Mouse (Mus musculus) forebrain, embryonic 16.5 days (tissue): ENCODE data around the gene Nsd1. TPM values are rescaled to one million over a fixed set of nuclear protein-coding genes. Genes with fewer than 3 reads are reported as not detected.

ENCODE experiments used
- ATAC-seq: fragments of 200-750 bp; cut with Nextera tagmentation; 2 replicates; pipeline ENCODE4 v1.8.0; 2017; ENCODE audit warnings: mild to moderate bottlenecking, moderate library complexity
- H3K27ac ChIP-seq: fragments of 300-500 bp; sonication (generic); 2 replicates; pipeline ENCODE4 v1.5.1; 2014; ENCODE audit warnings: low read length, control low read depth
- H3K27me3 ChIP-seq: fragments of 300-500 bp; sonication (generic); replicated peaks from 2 replicates; pipeline ENCODE4 v1.6.1; 2014; ENCODE audit warnings: low read length; ENCODE audit not compliant: control insufficient read depth, insufficient read depth
- H3K36me3 ChIP-seq: fragments of 300-500 bp; sonication (generic); 2 replicates; pipeline ENCODE4 v1.6.1; 2014; ENCODE audit not compliant: control insufficient read depth, insufficient read depth
- H3K4me1 ChIP-seq: fragments of 300-500 bp; sonication (generic); replicated peaks from 2 replicates; pipeline ENCODE4 v1.6.1; 2014; ENCODE audit warnings: low read length; ENCODE audit not compliant: control insufficient read depth, insufficient read depth
- H3K4me2 ChIP-seq: fragments of 300-500 bp; sonication (generic); 2 replicates; pipeline ENCODE4 v1.6.1; 2014; ENCODE audit warnings: mild to moderate bottlenecking, low read length, control low read depth
- H3K4me3 ChIP-seq: fragments of 300-500 bp; sonication (generic); replicated peaks from 2 replicates; pipeline ENCODE4 v1.5.1; 2014; ENCODE audit warnings: mild to moderate bottlenecking, low read length, control low read depth
- H3K9ac ChIP-seq: fragments of 300-500 bp; sonication (generic); replicated peaks from 2 replicates; pipeline ENCODE4 v1.6.1; 2014; ENCODE audit warnings: low read depth, low read length, control low read depth
- H3K9me3 ChIP-seq: fragments of 300-500 bp; sonication (generic); 2 replicates; pipeline ENCODE4 v1.6.1; 2016; ENCODE audit warnings: low read length; ENCODE audit not compliant: control insufficient read depth
- WGBS: fragments of 180-500 bp; shearing (Covaris S2); extraction: QIAGEN DNeasy Blood & Tissue Kit; methylation state at CpG from one replicate; pipeline ENCODE4 v1.1.7; 2014; 5-methylcytosine and 5-hydroxymethylcytosine counted together
- polyA plus RNA-seq: library from polyadenylated mRNA; unstranded; fragments of >200 nt; fragmentation: Nextera tagmentation; extraction: Ambion mirVana; gene quantifications from 2 replicates; pipeline ENCODE4 v1.2.1, GENCODE M21; 2015

Nsd1 gene
- polyA plus RNA-seq, 1 experiment from 2014 or later = 53.1 TPM

- peaks cover 27% of the 10 kb centered on the region for H3K4me1 ChIP-seq
- H3K9ac ChIP-seq = peak within 1 kb of the TSS; percentile 91
- no peaks in the 10 kb centered on the region for H3K27me3 ChIP-seq
- H3K9me3 ChIP-seq = no peaks in the 10 kb centered on the region
- 87% methylated on average over 4 of the region's 4 CpGs for WGBS
- H3K36me3 ChIP-seq = peaks cover 9% of the 10 kb centered on the region; the same call in 1 of the 2 replicates
- no peak within 1 kb of the TSS for H3K27ac ChIP-seq
- H3K4me2 ChIP-seq = peak within 1 kb of the TSS; percentile 83
- ATAC-seq = no peak
- peak within 1 kb of the TSS; percentile 91 for H3K4me3 ChIP-seq
Observed at GRCm38 (mm10) chr13:55319931-55320533, 110.5 kb downstream of the Nsd1 start, which contains the start of gene Prelid1. Gene Prelid1 (plus strand): TSS chr13:55320500.

GRCm38 (mm10) chr13:55321434-55322129, 112.0 kb downstream of the Nsd1 start, which contains the start of gene Rab24:
Gene Rab24 (minus strand): TSS chr13:55321946.
- peaks cover 21% of the 10 kb centered on the region for H3K36me3 ChIP-seq
- H3K9me3 ChIP-seq = no peaks in the 10 kb centered on the region
- peak within 1 kb of the TSS; percentile 91 for H3K4me3 ChIP-seq
- peak within 1 kb of the TSS; percentile 83 for H3K4me2 ChIP-seq
- no peaks in the 10 kb centered on the region for H3K27me3 ChIP-seq
- H3K9ac ChIP-seq = peak within 1 kb of the TSS; percentile 91
- WGBS = under 1% methylated on average over 73 of the region's 73 CpGs
- H3K4me1 ChIP-seq = peaks cover 27% of the 10 kb centered on the region
- peak within 1 kb of the TSS; percentile 63 for H3K27ac ChIP-seq
- ATAC-seq = peak; percentile 94

- H3K4me1 ChIP-seq = peaks cover 32% of the 10 kb centered on the region
- peak overlapping the region; percentile 63 for H3K27ac ChIP-seq
- H3K9ac ChIP-seq = peak overlapping the region; percentile 91
- H3K36me3 ChIP-seq = peaks cover 21% of the 10 kb centered on the region
- H3K4me3 ChIP-seq = peak overlapping the region; percentile 91
- H3K27me3 ChIP-seq = no peaks in the 10 kb centered on the region
- peak overlapping the region; percentile 83 for H3K4me2 ChIP-seq
- 0 out of 2 replicates have a peak, but pooled peaks have one; percentile 13 for ATAC-seq
- 1% methylated on average over 31 of the region's 31 CpGs for WGBS
- H3K9me3 ChIP-seq = no peaks in the 10 kb centered on the region
Observed at GRCm38 (mm10) chr13:55322130-55322825, 112.7 kb downstream of the Nsd1 start.

GRCm38 (mm10) chr13:55325596-55325995, 116.0 kb downstream of the Nsd1 start:
- no peak overlapping the region for H3K4me2 ChIP-seq
- no peaks in the 10 kb centered on the region for H3K27me3 ChIP-seq
- ATAC-seq = no peak
- H3K27ac ChIP-seq = no peak overlapping the region
- peaks cover 15% of the 10 kb centered on the region for H3K36me3 ChIP-seq
- H3K9me3 ChIP-seq = no peaks in the 10 kb centered on the region
- peaks cover 54% of the 10 kb centered on the region for H3K4me1 ChIP-seq
- H3K4me3 ChIP-seq = no peak overlapping the region
- no peak overlapping the region for H3K9ac ChIP-seq
- 83% methylated on average over 11 of the region's 11 CpGs for WGBS

GRCm38 (mm10) chr13:55327169-55327568, 117.6 kb downstream of the Nsd1 start:
- H3K4me1 ChIP-seq = peaks cover 50% of the 10 kb centered on the region
- H3K9ac ChIP-seq = peak overlapping the region; percentile 45; the same call in 1 of the 2 replicates
- H3K27ac ChIP-seq = peak overlapping the region; percentile 73
- H3K4me2 ChIP-seq = peak overlapping the region; percentile 31
- peaks cover 15% of the 10 kb centered on the region for H3K36me3 ChIP-seq
- no peaks in the 10 kb centered on the region for H3K27me3 ChIP-seq
- ATAC-seq = no peak
- peak overlapping the region; percentile 8; the same call in 1 of the 2 replicates for H3K4me3 ChIP-seq
- 66% methylated on average over 4 of the region's 4 CpGs for WGBS
- H3K9me3 ChIP-seq = no peaks in the 10 kb centered on the region

GRCm38 (mm10) chr13:55327633-55328032, 118.1 kb downstream of the Nsd1 start:
- Histone ChIP-seq H3K27me3 (no peaks in the 10 kb centered on the region), H3K4me3 (peak overlapping the region; percentile 93), H3K4me2 (peak overlapping the region; percentile 92), H3K36me3 (peaks cover 15% of the 10 kb centered on the region), H3K9me3 (no peaks in the 10 kb centered on the region), H3K4me1 (peaks cover 47% of the 10 kb centered on the region), H3K9ac (peak overlapping the region; percentile 45; the same call in 1 of the 2 replicates), H3K27ac (peak overlapping the region; percentile 73)
- peak; percentile 54 for ATAC-seq
- WGBS = 13% methylated on average over 4 of the region's 8 CpGs

- H3K4me1 ChIP-seq = peaks cover 42% of the 10 kb centered on the region
- H3K4me2 ChIP-seq = peak overlapping the region; percentile 92
- peak overlapping the region; percentile 93 for H3K4me3 ChIP-seq
- peaks cover 15% of the 10 kb centered on the region for H3K36me3 ChIP-seq
- WGBS = 91% methylated on average over 6 of the region's 6 CpGs
- no peaks in the 10 kb centered on the region for H3K27me3 ChIP-seq
- no peak overlapping the region for H3K27ac ChIP-seq
- no peak for ATAC-seq
- H3K9ac ChIP-seq = peak overlapping the region; percentile 76
- H3K9me3 ChIP-seq = no peaks in the 10 kb centered on the region
Observed at GRCm38 (mm10) chr13:55328171-55328570, 118.6 kb downstream of the Nsd1 start.

GRCm38 (mm10) chr13:55328641-55329040, 119.1 kb downstream of the Nsd1 start:
- peak overlapping the region; percentile 76 for H3K9ac ChIP-seq
- peak overlapping the region; percentile 92 for H3K4me2 ChIP-seq
- H3K4me3 ChIP-seq = peak overlapping the region; percentile 93
- H3K27ac ChIP-seq = no peak overlapping the region
- H3K27me3 ChIP-seq = no peaks in the 10 kb centered on the region
- 75% methylated on average over 4 of the region's 4 CpGs for WGBS
- ATAC-seq = no peak
- H3K36me3 ChIP-seq = peaks cover 15% of the 10 kb centered on the region
- no peaks in the 10 kb centered on the region for H3K9me3 ChIP-seq
- peaks cover 37% of the 10 kb centered on the region for H3K4me1 ChIP-seq
